Mouse (Mus musculus) G1E (cell line): Measurements from ENCODE around the gene Phf23.

Source experiments
- CTCF ChIP-seq: IDR thresholded peaks from 2 replicates; pipeline ENCODE4 v1.5.1; 2012; ENCODE audit warnings: low read depth, low read length, inconsistent platforms, mixed read lengths
- GATA1 ChIP-seq: IDR thresholded peaks from 2 replicates; pipeline ENCODE4 v1.6.1; 2012; ENCODE audit warnings: borderline replicate concordance, low read length, inconsistent platforms, mixed read lengths
- POLR2AphosphoS5 ChIP-seq: IDR thresholded peaks from 2 replicates; pipeline ENCODE4 v1.6.1; 2012; ENCODE audit warnings: low read depth, low read length, inconsistent platforms; ENCODE audit not compliant: insufficient replicate concordance

GRCm38 (mm10) chr11:69980196-69981140, 15.1 kb upstream of the Phf23 start:
- TF ChIP-seq CTCF, result no peak
- no peak for TF ChIP-seq GATA1
- TF ChIP-seq POLR2AphosphoS5, result no peak
